Mouse (Mus musculus) stomach, postnatal 0 days (tissue): ENCODE measurements at regions not wholly inside any gene's neighbourhood (a gene's known extent, or its start where the extent isn't known, plus 50 kb on each side); places are given as distances from the start of the nearest gene placed in this dataset.

Experiments used
- ATAC-seq: fragments of 200-750 bp; cut with Nextera tagmentation; 2 replicates; pipeline ENCODE4 v1.8.0; 2017; ENCODE audit not compliant: low FRiP score, low TSS enrichment
- DNase-seq: peaks from one replicate; pipeline ENCODE4 v3.0.0-alpha.2; 2016; ENCODE audit warnings: low spot score
- H3K27ac ChIP-seq: fragments of 300-500 bp; sonication (generic); replicated peaks from 2 replicates; pipeline ENCODE4 v1.5.1; 2014; ENCODE audit warnings: mild to moderate bottlenecking, control low read depth
- H3K27me3 ChIP-seq: fragments of 300-500 bp; sonication (generic); 2 replicates; pipeline ENCODE4 v1.6.1; 2014; ENCODE audit warnings: low read length; ENCODE audit not compliant: control insufficient read depth, insufficient read depth
- H3K36me3 ChIP-seq: fragments of 300-500 bp; sonication (generic); 2 replicates; pipeline ENCODE4 v1.6.1; 2014; ENCODE audit warnings: low read length, mixed read lengths; ENCODE audit not compliant: control insufficient read depth, insufficient read depth
- H3K4me1 ChIP-seq: fragments of 300-500 bp; sonication (generic); replicated peaks from 2 replicates; pipeline ENCODE4 v1.6.1; 2014; ENCODE audit warnings: antibody characterized with exemption; ENCODE audit not compliant: control insufficient read depth, insufficient read depth
- H3K4me2 ChIP-seq: fragments of 300-500 bp; sonication (generic); replicated peaks from 2 replicates; pipeline ENCODE4 v1.6.1; 2014; ENCODE audit warnings: low read depth, mild to moderate bottlenecking, control low read depth, moderate library complexity
- H3K4me3 ChIP-seq: fragments of 300-500 bp; sonication (generic); 2 replicates; pipeline ENCODE4 v1.5.1; 2014; ENCODE audit warnings: low read depth, low read length, control low read depth
- H3K9ac ChIP-seq: fragments of 300-500 bp; sonication (generic); 2 replicates; pipeline ENCODE4 v1.6.1; 2014; ENCODE audit warnings: mild to moderate bottlenecking, low read length, control low read depth, mixed read lengths
- H3K9me3 ChIP-seq: fragments of 300-500 bp; sonication (generic); 2 replicates; pipeline ENCODE4 v1.6.1; 2016; ENCODE audit warnings: low read length; ENCODE audit not compliant: control insufficient read depth
- CTCF ChIP-seq: IDR thresholded peaks from 2 replicates; pipeline ENCODE4 v1.5.1; 2016; ENCODE audit warnings: antibody characterized with exemption, low read depth, mild to moderate bottlenecking, moderate library complexity
- EP300 ChIP-seq: optimal IDR thresholded peaks from 2 replicates; pipeline ENCODE3; 2016; ENCODE audit warnings: antibody characterized with exemption
- WGBS: fragments of 180-500 bp; shearing (Covaris S2); extraction: QIAGEN DNeasy Blood & Tissue Kit; methylation state at CpG from one replicate; pipeline ENCODE4 v1.1.7; 2014; 5-methylcytosine and 5-hydroxymethylcytosine counted together

GRCm38 (mm10) chr15:60762071-60762470 is 91.5 kb downstream of the Fam84b start:
- Histone ChIP-seq H3K36me3 (no peaks in the 10 kb centered on the region), H3K27me3 (no peaks in the 10 kb centered on the region), H3K27ac (no peak overlapping the region), H3K9me3 (no peaks in the 10 kb centered on the region), H3K4me1 (no peaks in the 10 kb centered on the region), H3K4me2 (no peak overlapping the region), H3K9ac (no peak overlapping the region), H3K4me3 (no peak overlapping the region)
- ATAC-seq (no peak), DNase-seq (no peak)
- 57% methylated on average over 2 of the region's 2 CpGs for WGBS
- peak; percentile 63 for TF ChIP-seq CTCF
- no peak for TF ChIP-seq EP300

GRCm38 (mm10) chr15:60760015-60760437 is 93.6 kb downstream of the Fam84b start:
- H3K27ac ChIP-seq = no peak overlapping the region
- no peak overlapping the region for H3K4me3 ChIP-seq
- TF ChIP-seq CTCF = peak; percentile 78
- no peak for TF ChIP-seq EP300
- H3K9me3 ChIP-seq = no peaks in the 10 kb centered on the region
- no peak overlapping the region for H3K9ac ChIP-seq
- no peaks in the 10 kb centered on the region for H3K27me3 ChIP-seq
- DNase-seq (peak; percentile 68), ATAC-seq (peak; percentile 42; the same call in 1 of the 2 replicates)
- no peak overlapping the region for H3K4me2 ChIP-seq
- H3K36me3 ChIP-seq = no peaks in the 10 kb centered on the region
- 30% methylated on average over 6 of the region's 6 CpGs for WGBS
- no peaks in the 10 kb centered on the region for H3K4me1 ChIP-seq

GRCm38 (mm10) chr15:60754246-60754645 is 99.3 kb downstream of the Fam84b start:
- WGBS = 87% methylated on average over 5 of the region's 5 CpGs
- Histone ChIP-seq H3K36me3 (no peaks in the 10 kb centered on the region), H3K4me2 (no peak overlapping the region), H3K4me3 (no peak overlapping the region), H3K9ac (no peak overlapping the region), H3K27me3 (no peaks in the 10 kb centered on the region), H3K4me1 (no peaks in the 10 kb centered on the region), H3K9me3 (no peaks in the 10 kb centered on the region), H3K27ac (no peak overlapping the region)
- ATAC-seq = no peak
- TF ChIP-seq CTCF = no peak
- TF ChIP-seq EP300 = no peak
- DNase-seq = no peak

GRCm38 (mm10) chr15:60739598-60739997 is 114.0 kb downstream of the Fam84b start:
- WGBS = 19% methylated on average over 2 of the region's 2 CpGs
- H3K4me1 ChIP-seq = no peaks in the 10 kb centered on the region
- H3K36me3 ChIP-seq = no peaks in the 10 kb centered on the region
- DNase-seq (no peak), ATAC-seq (no peak)
- no peak overlapping the region for H3K9ac ChIP-seq
- no peak for TF ChIP-seq EP300
- TF ChIP-seq CTCF = no peak
- no peak overlapping the region for H3K4me2 ChIP-seq
- no peaks in the 10 kb centered on the region for H3K27me3 ChIP-seq
- H3K27ac ChIP-seq = no peak overlapping the region
- no peaks in the 10 kb centered on the region for H3K9me3 ChIP-seq
- H3K4me3 ChIP-seq = no peak overlapping the region

GRCm38 (mm10) chr15:60738258-60738657 is 115.3 kb downstream of the Fam84b start:
- no peaks in the 10 kb centered on the region for H3K27me3 ChIP-seq
- ATAC-seq = no peak
- no peak overlapping the region for H3K4me2 ChIP-seq
- H3K9me3 ChIP-seq = no peaks in the 10 kb centered on the region
- H3K9ac ChIP-seq = no peak overlapping the region
- H3K4me3 ChIP-seq = no peak overlapping the region
- WGBS = 62% methylated on average over 3 of the region's 3 CpGs
- no peaks in the 10 kb centered on the region for H3K36me3 ChIP-seq
- TF ChIP-seq EP300 = no peak
- TF ChIP-seq CTCF = no peak
- no peak for DNase-seq
- no peaks in the 10 kb centered on the region for H3K4me1 ChIP-seq
- no peak overlapping the region for H3K27ac ChIP-seq

- Histone ChIP-seq H3K36me3 (no peaks in the 10 kb centered on the region), H3K4me3 (no peak overlapping the region), H3K4me1 (no peaks in the 10 kb centered on the region), H3K27me3 (no peaks in the 10 kb centered on the region), H3K9ac (no peak overlapping the region), H3K9me3 (no peaks in the 10 kb centered on the region), H3K4me2 (no peak overlapping the region), H3K27ac (no peak overlapping the region)
- ATAC-seq (no peak), DNase-seq (no peak)
- no peak for TF ChIP-seq EP300
- TF ChIP-seq CTCF = no peak
Observed at GRCm38 (mm10) chr15:60732416-60732815, 121.2 kb downstream of the Fam84b start.
